Mouse (Mus musculus) skeletal muscle tissue, adult 2 months (tissue): Measurements from ENCODE around the gene Lgr6.
A peak's percentile ranks its signal among the peaks of the same experiment; 100 is the strongest.

Source experiments
- DNase-seq: peaks from one replicate; pipeline ENCODE4 v3.0.0-alpha.2; 2012; ENCODE audit warnings: low read depth, low spot score

Lgr6 gene

GRCm38 (mm10) chr1:134960634-134961033, 144.4 kb downstream of the Lgr6 start:
- DNase-seq: no peak

DNA sequence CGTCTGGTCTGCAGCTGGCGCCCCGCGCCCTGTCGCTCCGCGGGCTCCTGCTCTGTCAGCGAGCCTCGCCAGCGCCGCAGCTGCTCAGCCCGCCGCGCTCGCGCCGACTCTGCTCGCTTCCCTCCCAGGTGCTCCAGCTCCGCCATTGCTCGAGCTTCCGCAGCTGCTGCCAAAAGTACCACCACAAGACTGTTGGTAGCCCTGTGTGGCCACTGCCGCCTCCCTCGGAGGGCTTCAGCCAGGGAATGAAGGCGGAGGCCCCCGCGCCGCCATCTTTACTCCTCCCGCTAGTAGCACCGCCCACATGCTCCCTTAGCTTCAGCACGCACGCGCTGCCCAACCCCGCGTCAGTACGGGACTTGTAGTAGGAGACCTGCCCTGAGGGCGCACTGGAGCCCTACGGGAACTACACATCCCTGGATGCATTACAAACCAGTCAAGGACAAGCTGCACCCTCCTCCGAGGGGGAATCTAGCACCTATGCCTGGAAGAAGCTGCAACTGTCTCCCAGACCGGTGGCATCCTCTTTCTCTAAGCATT, 149.4 kb downstream of the Lgr6 start, which contains the start of gene Ppp1r12b:
Gene Ppp1r12b (minus strand): TSS at position 306 of the 540 bp plus-strand sequence.
- peak; percentile 98 for DNase-seq

DNA sequence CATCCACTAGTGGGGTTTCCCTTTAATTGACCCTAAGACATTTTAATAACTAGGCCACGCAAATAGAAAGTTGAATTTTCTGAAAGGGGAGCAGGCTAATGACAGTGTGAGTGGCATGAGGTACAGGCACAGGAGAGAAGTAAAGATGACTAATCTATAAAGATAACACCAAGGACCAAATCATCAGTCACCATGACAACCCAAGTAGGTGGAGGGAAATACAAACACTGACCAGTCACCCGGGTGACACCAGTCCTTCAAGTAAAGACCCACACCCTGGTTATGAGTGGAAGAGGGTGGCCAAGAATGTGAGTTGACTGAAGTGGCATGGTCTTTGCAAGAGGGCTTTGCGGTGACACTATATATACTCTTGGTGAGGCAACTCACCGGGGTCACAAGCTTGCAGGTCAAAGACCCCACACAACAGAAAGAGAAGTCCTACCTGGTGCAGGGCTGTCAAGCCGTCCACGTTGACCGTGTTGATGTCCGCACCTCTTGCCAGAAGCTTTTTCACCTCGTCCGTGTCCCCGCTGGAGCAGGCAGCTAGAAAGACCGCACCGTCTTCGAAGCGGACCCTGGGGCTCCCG, 149.9 kb downstream of the Lgr6 start:
- peak; percentile 33 for DNase-seq

GRCm38 (mm10) chr1:134949946-134950345, 155.1 kb downstream of the Lgr6 start:
- peak; percentile 69 for DNase-seq

DNA sequence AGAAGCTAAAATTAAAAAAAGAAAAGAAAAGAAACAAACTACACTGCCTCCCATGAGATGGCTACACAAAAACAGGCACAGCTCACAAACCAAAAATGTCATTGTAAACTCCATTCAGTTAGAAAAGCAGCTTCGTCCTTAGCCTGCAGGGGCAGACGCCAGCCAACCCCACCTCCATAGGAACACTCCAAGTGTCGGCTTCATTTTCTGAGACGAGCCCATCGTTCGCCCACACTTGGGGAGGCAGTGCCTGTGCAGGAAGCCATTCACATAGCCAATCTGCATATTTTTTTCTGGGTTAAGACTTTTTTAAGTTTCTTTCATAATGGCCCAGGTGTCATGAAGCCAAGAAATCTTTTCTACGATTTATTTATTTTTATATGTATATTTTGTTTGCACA, 157.5 kb downstream of the Lgr6 start:
- no peak for DNase-seq

GRCm38 (mm10) chr1:134942898-134943297, 162.2 kb downstream of the Lgr6 start:
- no peak for DNase-seq

DNA sequence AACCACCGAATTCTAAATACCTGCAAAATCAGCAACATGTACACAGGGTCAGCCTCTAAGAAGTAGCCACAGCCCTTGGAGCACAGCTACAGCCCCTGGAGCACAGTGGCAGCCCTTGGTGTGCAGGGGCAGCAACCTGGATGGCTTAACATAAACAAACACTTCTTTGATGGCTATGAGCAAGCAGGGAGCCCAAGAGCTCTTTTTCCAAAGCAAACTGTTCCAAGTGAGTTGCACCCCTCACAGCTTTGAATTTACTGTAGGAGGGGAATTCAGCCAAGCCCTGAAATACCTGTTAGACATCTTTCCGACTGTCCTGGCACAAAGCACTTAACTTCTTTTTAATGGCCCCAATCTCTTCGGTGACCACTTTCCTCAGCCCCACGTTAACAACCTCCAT, 164.2 kb downstream of the Lgr6 start:
- DNase-seq: no peak

GRCm38 (mm10) chr1:134938233-134938632, 166.8 kb downstream of the Lgr6 start:
- no peak for DNase-seq

DNA sequence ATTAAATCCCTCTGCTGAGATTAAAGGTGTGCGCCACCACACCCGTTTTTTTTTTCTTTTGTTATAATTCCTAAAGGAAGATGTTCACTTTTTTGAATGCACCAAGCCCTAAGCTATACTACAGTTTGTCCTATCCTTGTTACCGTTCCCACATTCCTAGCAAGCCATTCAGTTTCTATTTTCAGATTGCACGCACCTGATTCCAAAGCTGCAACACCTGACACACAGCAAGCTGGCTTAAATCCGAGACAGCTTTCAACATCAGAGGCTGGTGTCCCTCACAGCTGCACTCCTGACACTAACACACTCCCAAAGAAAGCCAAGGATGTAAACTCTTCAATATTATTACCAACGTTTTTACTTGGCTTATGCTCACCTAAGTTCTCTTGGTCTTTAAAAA, 168.7 kb downstream of the Lgr6 start:
- DNase-seq: peak; percentile 46
